Mouse (Mus musculus) cerebellum, postnatal 14 days (tissue): ENCODE data around the gene Mrpl52.
A peak's percentile ranks its signal among the peaks of the same experiment; 100 is the strongest.

ENCODE experiments used
- DNase-seq, 2 experiments: peaks; one replicate each; pipeline ENCODE4 v3.0.0; 2021; ENCODE audit warnings: mixed read lengths in 2 of 2

The Mrpl52 gene

DNA sequence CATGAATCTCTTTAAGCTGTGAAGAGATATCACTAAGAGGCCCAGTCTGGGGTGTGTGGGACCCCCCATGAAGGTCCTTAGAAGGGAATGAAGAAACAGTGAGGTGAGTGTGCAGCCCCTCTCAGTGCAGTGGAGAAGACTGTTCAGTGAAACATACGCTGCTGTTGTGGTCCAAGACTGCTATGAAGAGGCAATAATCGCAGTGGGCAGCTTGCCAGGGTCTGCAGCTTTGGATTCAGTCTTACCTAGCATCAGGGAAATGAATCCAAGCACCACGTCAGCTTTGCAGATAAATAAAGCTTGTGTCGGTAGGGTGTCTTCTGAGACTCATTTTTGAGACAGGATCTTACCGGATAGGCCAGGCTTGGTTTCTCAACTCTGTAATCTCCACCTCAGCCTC, 46.0 kb downstream of the Mrpl52 start:
- peak; percentile 85 to 90 for DNase-seq

DNA sequence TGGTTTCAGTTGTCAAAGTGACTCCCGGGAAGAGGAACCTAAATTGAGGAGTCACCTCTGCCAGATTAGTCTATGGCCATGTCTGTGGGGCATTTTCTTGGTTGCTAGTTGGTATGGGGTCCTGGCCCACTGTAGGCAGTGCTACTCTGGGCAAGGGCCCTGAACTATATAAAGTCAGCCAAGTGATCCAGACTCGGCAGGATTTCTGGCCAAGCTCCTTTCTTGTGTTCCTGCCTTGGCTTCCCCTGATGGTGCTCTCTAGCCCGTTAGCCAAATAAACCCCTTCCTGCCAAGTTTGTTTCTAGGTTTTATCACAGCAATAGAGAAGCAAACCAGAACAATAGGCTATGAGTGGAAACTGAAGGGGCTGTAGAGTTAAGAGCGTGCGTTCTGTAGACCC, 48.0 kb downstream of the Mrpl52 start:
- peak in 1 of 2 experiments; percentile 55 for DNase-seq

DNA sequence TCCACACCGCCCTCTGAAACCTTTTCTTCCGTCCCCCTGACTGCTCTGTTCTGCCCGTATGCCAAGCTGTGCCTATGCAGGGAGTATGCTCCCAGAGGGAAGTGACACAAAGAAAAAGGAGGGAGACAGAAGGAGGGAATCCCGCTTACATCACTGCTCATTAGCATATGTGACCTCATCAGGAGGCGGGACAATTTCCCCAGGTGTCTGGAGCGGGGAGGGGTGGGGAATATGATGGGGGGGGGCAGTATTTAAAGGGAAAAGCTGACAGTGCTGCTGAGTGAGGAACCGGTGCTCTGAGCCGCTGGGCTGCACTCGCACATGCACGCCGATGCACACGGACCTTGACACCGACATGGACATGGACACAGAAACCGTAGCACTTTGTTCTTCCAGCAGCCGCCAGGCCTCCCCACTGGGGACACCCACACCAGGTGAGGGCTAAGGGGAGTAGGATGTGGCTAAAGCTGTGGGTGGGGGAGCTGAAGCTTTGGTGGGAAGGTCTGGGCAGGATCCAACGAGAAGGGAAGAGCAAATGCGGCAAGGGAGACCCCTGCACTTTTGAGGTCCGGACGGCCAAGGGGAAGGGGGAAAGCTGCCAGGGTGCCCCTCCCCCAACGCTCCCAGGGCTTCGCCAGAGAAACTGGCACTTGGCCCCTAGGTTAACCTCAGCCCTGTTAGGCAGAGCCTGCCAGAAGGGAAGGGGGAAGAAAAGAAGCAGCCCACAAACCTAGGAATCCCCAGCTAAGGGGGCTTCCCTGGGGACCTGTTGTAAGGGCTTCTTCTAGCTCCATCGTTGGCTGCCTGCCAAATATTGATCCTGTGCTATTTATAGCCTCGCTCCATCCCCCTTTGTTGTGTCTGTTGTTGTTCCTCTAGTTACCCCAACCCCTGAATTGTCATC, 49.5 kb downstream of the Mrpl52 start, which contains the start of gene Rem2:
Gene Rem2 (plus strand): TSS at position 160 of the 904 bp plus-strand sequence.
- peak; percentile 83 to 84 for DNase-seq

DNA sequence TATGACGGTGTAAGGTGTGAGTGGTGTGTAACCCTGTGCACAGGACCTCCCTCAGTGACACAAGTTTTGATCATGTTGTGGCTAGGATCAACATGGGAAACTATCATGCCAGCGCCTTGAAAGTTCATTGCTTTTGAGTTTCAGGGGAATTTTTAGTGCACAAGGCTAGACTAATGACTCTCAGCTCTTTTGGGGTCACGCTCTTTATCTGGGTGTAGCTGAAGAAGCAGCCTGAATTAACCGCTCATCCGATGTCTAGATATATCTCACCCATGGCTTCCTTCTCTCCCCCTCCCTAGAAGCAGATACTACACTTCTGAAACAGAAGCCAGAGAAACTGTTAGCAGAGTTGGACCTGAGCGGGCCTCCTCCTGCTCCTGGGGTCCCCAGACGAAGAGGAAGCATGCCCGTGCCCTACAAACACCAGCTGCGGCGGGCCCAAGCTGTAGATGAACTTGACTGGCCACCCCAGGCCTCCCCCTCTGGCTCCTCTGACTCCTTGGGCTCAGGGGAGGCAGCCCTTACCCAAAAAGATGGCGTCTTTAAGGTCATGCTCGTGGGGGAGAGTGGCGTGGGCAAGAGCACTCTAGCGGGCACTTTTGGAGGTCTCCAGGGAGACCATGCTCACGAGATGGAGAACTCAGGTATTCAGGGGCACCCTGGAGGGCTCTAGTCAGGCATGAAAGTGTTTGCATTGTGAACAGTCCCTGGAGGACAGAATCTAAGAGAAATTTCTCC, 50.6 kb downstream of the Mrpl52 start:
- DNase-seq, result no peak
